Mouse (Mus musculus) heart, adult 2 months (tissue): Measurements from ENCODE around the gene Rab1b.

ENCODE experiments used
- CTCF ChIP-seq: fragments of 200-600 bp; IDR thresholded peaks from 2 replicates; pipeline ENCODE4 v1.8.1; 2022; ENCODE audit warnings: antibody characterized with exemption, mild to moderate bottlenecking, moderate library complexity
- EP300 ChIP-seq: fragments of 200-500 bp; IDR thresholded peaks from 2 replicates; pipeline ENCODE4 v1.6.1; 2011; ENCODE audit warnings: low read depth, low read length, control low read depth; ENCODE audit not compliant: insufficient read depth
- POLR2A ChIP-seq: fragments of 200-500 bp; IDR thresholded peaks from 2 replicates; pipeline ENCODE4 v1.6.1; 2011; ENCODE audit warnings: mild to moderate bottlenecking, low read depth, low read length, control low read depth; ENCODE audit not compliant: insufficient read depth

DNA sequence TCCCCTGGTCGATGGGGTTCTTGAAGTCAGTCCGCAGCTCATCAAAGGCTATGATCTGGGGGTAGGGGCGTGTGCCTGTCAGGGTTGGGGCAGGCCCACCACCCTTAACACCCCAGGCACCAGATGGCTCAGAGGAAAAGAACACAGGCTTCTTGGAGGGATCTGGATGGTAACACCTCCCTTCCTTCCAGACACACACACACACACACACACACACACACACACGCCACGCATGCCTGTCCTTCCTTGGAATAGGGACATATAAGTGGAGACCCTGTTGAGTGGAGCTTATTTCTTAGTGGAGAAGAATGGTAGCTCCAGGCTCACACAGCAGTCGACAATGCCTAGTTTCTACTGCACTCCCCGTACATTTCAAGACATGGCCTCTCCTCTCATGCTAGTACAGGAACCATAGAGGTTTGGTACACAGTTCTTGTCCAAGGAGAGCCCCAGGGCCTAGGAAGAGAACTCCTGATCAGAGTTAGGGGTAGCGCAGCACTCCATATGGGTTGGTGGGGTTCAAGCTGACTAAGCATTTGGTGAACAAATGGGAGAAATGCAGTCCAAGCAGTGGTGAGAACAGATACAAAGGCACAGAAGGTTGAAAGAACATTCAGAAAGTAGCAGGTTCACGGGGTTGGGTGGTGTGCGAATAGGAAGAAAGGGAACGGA is 12.0 kb downstream of the Rab1b start:
- TF ChIP-seq CTCF (no peak), POLR2A (no peak), EP300 (no peak)
